Mouse (Mus musculus): ENCODE measurements around the gene A630023A22Rik. TPM values are rescaled to one million over a fixed set of nuclear protein-coding genes. Genes with fewer than 3 reads are reported as not detected.

The A630023A22Rik gene
- polyA plus RNA-seq (2012; rRNA removed), result not detected in 2 replicates

DNA sequence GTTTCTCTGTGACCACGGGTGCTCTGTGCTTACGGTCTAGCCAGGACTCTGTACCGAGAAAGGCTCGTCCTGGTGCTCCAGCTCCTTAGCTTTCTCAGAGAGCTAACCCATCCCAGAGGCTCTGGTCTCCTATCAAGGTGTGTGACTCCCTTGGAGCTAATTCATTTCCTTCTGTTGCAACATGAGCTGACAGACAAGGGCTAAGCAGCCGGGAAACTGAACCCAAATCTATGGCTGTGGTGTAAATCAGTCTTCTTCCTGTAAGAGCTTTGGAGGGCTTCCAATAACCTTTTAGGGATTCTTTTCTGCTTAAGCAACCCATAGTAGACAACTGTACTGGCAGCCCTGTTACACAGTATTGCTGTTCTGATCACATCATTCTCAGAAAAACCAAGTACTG lies at the start of gene A630023A22Rik:
Gene A630023A22Rik, minus strand, starts transcription at position 154 of the 400 bp plus-strand sequence.
- 82% methylated on average over 5 of the region's 5 CpGs for WGBS
- Histone ChIP-seq H3K27me3 (ENCODE audit: control insufficient read depth, insufficient read depth, low read length) (no peaks in the 10 kb centered on the region), H3K4me3 (replicated peaks; ENCODE audit: insufficient read depth, low read depth, low read length) (no peak within 1 kb of the TSS), H3K4me1 (ENCODE audit: control insufficient read depth, insufficient read depth, low read length) (no peaks in the 10 kb centered on the region), H3K27ac (ENCODE audit: insufficient read depth, low read length) (no peak within 1 kb of the TSS)
- TF ChIP-seq POLR2A (IDR thresholded peaks at IDR 0.05; ENCODE audit: borderline replicate concordance, insufficient read depth, low read length) (no peak), CTCF (IDR thresholded peaks at IDR 0.05; ENCODE audit: borderline replicate concordance, insufficient read depth, low read depth, low read length) (no peak)
- DNase-seq, result no peak

DNA sequence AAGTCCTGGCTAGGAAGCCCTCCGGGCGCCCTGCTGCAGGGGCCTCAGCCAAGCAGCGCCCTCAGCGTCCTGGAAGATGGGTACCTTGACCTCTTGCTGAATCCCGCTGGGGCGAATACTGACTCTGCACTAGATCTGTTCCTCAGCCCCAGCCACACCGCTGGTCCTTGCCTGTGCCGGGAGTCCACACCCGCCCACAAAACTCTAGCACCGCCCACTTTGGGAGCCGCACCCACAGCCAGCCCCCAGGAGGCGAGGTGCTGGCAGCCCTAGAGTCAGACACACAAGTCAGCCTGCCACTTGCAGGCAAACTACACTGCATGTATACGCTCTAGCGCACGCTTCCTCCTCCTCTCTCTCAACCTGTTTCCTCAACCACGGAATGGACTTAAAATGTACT lies 49.8 kb upstream of the A630023A22Rik start, which contains the start of gene Npy4r:
Gene Npy4r, minus strand, starts transcription at position 148 of the 400 bp plus-strand sequence.
- H3K27me3 ChIP-seq (ENCODE audit: control insufficient read depth, insufficient read depth, low read length), result no peaks in the 10 kb centered on the region
- TF ChIP-seq CTCF (IDR thresholded peaks at IDR 0.05; ENCODE audit: borderline replicate concordance, insufficient read depth, low read depth, low read length) (no peak), POLR2A (IDR thresholded peaks at IDR 0.05; ENCODE audit: borderline replicate concordance, insufficient read depth, low read length) (no peak)
- WGBS, result 29% methylated on average over 16 of the region's 16 CpGs
- DNase-seq, result no peak
- H3K4me3 ChIP-seq (replicated peaks; ENCODE audit: insufficient read depth, low read depth, low read length), result no peak within 1 kb of the TSS
- no peak within 1 kb of the TSS for H3K27ac ChIP-seq (ENCODE audit: insufficient read depth, low read length)
- H3K4me1 ChIP-seq (ENCODE audit: control insufficient read depth, insufficient read depth, low read length), result no peaks in the 10 kb centered on the region

DNA sequence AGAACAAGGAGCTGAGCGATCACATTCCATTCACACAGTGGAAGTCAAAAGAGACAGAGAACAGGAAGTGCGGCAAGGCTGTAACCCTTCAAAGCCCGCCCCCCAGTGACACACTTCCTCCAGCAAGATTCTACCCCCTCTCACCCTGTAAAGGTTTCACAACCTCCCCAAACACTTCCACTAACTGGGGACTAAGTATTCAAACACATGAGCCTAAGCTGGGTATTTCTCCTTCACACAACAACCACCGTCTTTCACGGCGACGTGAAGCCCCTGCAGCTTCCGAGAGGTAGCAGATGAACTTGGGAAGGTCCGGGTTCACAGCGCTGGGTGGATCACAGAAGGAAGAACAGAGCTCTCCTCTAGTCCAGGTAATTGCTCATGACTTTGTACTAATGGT lies 40.4 kb upstream of the A630023A22Rik start:
- 94% methylated on average over 10 of the region's 10 CpGs for WGBS

DNA sequence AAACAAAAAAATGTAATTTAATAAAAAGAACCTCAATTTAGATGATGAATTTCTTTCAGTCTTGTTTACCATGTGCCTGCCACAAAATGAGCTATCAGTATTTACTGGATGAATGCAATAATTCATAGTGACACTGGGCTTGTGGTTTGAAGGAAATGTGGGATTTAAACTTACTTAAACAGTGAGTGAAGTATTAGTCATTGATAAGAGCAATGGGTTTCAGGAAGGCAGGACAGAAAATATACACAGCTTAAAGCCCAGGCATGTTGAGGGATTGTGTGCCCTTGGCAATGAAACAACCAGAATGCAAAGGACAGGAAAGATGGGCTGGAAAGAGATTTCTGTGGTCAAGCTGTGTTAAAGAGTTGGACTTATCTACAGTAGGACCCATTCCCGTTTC lies 39.8 kb upstream of the A630023A22Rik start:
- no peak for DNase-seq
- 86% methylated on average over 1 of the region's 1 CpGs for WGBS
- TF ChIP-seq POLR2A (IDR thresholded peaks at IDR 0.05; ENCODE audit: borderline replicate concordance, insufficient read depth, low read length), result no peak

More for the DNA sequence above, 40.4 kb upstream of the A630023A22Rik start:
- no peaks in the 10 kb centered on the region for H3K4me1 ChIP-seq (ENCODE audit: control insufficient read depth, insufficient read depth, low read length)
- no peak for DNase-seq
- no peaks in the 10 kb centered on the region for H3K27me3 ChIP-seq (ENCODE audit: control insufficient read depth, insufficient read depth, low read length)
- TF ChIP-seq CTCF (IDR thresholded peaks at IDR 0.05; ENCODE audit: borderline replicate concordance, insufficient read depth, low read depth, low read length), result no peak
- no peak for TF ChIP-seq POLR2A (IDR thresholded peaks at IDR 0.05; ENCODE audit: borderline replicate concordance, insufficient read depth, low read length)
- H3K27ac ChIP-seq (ENCODE audit: insufficient read depth, low read length), result no peak overlapping the region
- no peak overlapping the region for H3K4me3 ChIP-seq (replicated peaks; ENCODE audit: insufficient read depth, low read depth, low read length)

DNA sequence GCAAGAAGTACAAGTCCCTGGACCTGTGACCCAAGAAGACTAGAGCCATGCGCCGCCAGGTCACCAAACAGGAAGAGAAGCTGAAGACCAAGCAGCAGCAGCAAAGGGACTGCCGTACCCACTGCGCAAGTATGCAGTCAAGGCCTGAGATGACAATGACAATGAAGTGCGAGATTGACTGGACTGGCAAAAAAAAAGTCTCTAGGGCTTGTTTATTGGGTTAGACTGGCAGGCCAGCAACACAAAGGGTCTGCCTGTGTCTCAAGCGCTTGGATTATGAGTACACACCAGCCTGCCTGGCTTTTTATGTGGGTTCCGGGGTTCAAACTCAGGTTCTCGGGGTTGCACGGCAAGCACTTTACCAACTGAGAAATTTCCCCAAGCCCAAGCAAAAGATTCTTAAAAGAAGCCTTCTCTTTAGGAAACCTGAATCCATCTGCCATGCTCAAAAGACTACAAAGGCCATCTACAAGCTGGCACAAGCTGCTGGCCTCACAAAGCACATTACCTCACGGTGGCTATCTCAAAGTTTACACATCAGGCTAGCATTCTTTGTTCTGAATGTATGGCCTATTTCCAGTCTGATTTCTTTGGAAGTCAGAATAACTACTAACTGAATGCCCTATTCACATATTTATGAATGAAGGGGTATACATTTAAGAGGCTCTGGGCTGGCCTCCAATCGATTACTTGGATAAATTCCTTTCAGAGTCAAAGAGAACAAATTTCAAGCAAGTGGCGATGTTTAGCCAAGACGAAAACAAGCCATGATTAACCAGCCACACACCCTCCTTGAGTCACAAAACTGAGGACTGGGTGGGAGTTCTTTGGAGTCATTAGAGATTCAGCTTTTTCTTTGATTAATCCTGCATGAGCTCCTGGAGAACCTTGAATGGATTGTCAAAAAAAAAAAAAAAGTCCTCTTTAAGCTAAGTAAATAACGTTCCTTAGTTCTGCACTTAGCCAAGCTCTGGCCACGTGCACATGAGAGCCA lies 37.4 kb upstream of the A630023A22Rik start:
- WGBS, result 87% methylated on average over 15 of the region's 15 CpGs
- Histone ChIP-seq H3K27me3 (ENCODE audit: control insufficient read depth, insufficient read depth, low read length) (no peaks in the 10 kb centered on the region), H3K4me1 (ENCODE audit: control insufficient read depth, insufficient read depth, low read length) (no peaks in the 10 kb centered on the region), H3K4me3 (replicated peaks; ENCODE audit: insufficient read depth, low read depth, low read length) (no peak overlapping the region), H3K27ac (ENCODE audit: insufficient read depth, low read length) (no peak overlapping the region)
- DNase-seq, result no peak
- TF ChIP-seq CTCF (IDR thresholded peaks at IDR 0.05; ENCODE audit: borderline replicate concordance, insufficient read depth, low read depth, low read length) (no peak), POLR2A (IDR thresholded peaks at IDR 0.05; ENCODE audit: borderline replicate concordance, insufficient read depth, low read length) (no peak)

More for the DNA sequence above, 39.8 kb upstream of the A630023A22Rik start:
- H3K27ac ChIP-seq (ENCODE audit: insufficient read depth, low read length), result no peak overlapping the region
- H3K27me3 ChIP-seq (ENCODE audit: control insufficient read depth, insufficient read depth, low read length), result no peaks in the 10 kb centered on the region
- H3K4me1 ChIP-seq (ENCODE audit: control insufficient read depth, insufficient read depth, low read length), result no peaks in the 10 kb centered on the region
- no peak overlapping the region for H3K4me3 ChIP-seq (replicated peaks; ENCODE audit: insufficient read depth, low read depth, low read length)

DNA sequence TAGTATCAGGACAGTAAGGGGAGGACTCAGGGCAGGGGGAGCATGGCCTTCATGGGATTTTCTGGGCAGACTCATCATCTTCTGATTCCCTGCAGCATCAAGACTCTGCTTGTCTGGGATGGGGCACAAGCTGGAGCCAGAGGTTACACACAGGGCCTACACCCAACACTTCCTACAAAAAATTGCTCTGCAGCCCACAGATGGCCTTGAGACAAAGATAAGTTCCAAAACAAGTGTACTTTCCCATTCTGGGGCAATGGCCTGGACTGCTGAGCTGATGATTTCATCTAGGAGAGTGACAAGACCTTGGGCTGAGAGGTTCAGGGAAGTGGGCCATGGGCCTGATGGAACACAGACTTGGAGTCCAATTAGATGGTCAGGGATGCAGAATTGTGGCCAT lies 32.8 kb upstream of the A630023A22Rik start:
- DNase-seq, result no peak
- Histone ChIP-seq H3K4me3 (replicated peaks; ENCODE audit: insufficient read depth, low read depth, low read length) (no peak overlapping the region), H3K27ac (ENCODE audit: insufficient read depth, low read length) (no peak overlapping the region), H3K4me1 (ENCODE audit: control insufficient read depth, insufficient read depth, low read length) (no peaks in the 10 kb centered on the region), H3K27me3 (ENCODE audit: control insufficient read depth, insufficient read depth, low read length) (no peaks in the 10 kb centered on the region)
- TF ChIP-seq POLR2A (IDR thresholded peaks at IDR 0.05; ENCODE audit: borderline replicate concordance, insufficient read depth, low read length), result no peak
- TF ChIP-seq CTCF (IDR thresholded peaks at IDR 0.05; ENCODE audit: borderline replicate concordance, insufficient read depth, low read depth, low read length), result no peak

DNA sequence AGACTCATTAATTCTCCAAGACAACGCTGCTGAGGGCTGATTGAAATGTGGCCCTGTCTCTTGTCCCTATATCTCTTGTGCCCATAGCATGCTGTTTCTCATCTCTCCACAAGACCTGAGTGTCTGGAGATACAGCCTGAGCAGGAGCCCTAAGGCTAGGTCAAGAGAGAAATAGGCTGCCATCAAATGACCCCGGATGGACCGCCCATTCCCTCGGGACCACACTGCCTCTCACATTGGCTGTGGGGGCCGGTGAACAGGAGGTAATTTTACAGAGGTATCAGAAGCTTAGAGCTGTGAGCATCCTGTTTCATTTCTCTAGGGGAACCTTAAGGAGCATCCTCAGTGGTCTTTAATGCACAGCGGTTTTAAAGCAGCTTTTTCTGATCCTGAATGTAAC lies 28.7 kb upstream of the A630023A22Rik start:
- no peak for DNase-seq
- H3K4me3 ChIP-seq (replicated peaks; ENCODE audit: insufficient read depth, low read depth, low read length), result no peak overlapping the region
- WGBS, result 63% methylated on average over 6 of the region's 6 CpGs
- H3K27me3 ChIP-seq (ENCODE audit: control insufficient read depth, insufficient read depth, low read length), result no peaks in the 10 kb centered on the region
- no peak overlapping the region for H3K27ac ChIP-seq (ENCODE audit: insufficient read depth, low read length)
- H3K4me1 ChIP-seq (ENCODE audit: control insufficient read depth, insufficient read depth, low read length), result no peaks in the 10 kb centered on the region
- TF ChIP-seq CTCF (IDR thresholded peaks at IDR 0.05; ENCODE audit: borderline replicate concordance, insufficient read depth, low read depth, low read length) (no peak), POLR2A (IDR thresholded peaks at IDR 0.05; ENCODE audit: borderline replicate concordance, insufficient read depth, low read length) (no peak)

DNA sequence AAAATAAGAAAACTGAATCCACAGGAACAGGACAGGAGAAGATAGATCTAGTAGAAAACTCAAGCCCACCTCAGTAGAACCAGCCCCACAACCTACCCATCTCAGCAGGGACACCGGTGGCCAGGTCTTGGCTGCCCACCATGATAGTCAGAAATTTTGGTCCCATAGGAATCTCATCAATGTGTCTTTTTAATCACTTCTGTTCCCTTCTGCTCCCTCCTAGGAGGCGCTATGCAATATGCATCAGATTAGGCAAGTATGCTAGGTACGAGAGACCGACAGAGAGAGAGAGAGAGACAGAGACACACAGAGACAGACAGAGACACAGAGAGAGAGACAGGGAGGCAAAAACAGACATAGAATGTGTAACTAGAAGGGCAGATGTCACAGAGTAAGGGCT lies 19.1 kb upstream of the A630023A22Rik start:
- peaks cover 9% of the 10 kb centered on the region for H3K4me1 ChIP-seq (ENCODE audit: control insufficient read depth, insufficient read depth, low read length)
- H3K4me3 ChIP-seq (replicated peaks; ENCODE audit: insufficient read depth, low read depth, low read length), result no peak overlapping the region
- H3K27ac ChIP-seq (ENCODE audit: insufficient read depth, low read length), result no peak overlapping the region
- H3K27me3 ChIP-seq (ENCODE audit: control insufficient read depth, insufficient read depth, low read length), result no peaks in the 10 kb centered on the region
- 96% methylated on average over 4 of the region's 4 CpGs for WGBS
- DNase-seq, result no peak
- TF ChIP-seq POLR2A (IDR thresholded peaks at IDR 0.05; ENCODE audit: borderline replicate concordance, insufficient read depth, low read length), result no peak
- TF ChIP-seq CTCF (IDR thresholded peaks at IDR 0.05; ENCODE audit: borderline replicate concordance, insufficient read depth, low read depth, low read length), result no peak
